Mouse (Mus musculus): ENCODE data around the gene Pkn3. TPM values are rescaled to one million over a fixed set of nuclear protein-coding genes. Genes with fewer than 3 reads are reported as not detected.
A peak's percentile ranks its signal among the peaks of the same experiment; 100 is the strongest.

The Pkn3 gene
- polyA plus RNA-seq, 1 experiment, result 17.2 TPM

- peak overlapping the region; percentile 100 for H3K9ac ChIP-seq (ENCODE audit: low read depth, poor library complexity, severe bottlenecking)
- no peak for TF ChIP-seq CTCF (IDR thresholded peaks at IDR 0.05; ENCODE audit: low read depth, low read length)
- TF ChIP-seq POLR2A (IDR thresholded peaks at IDR 0.05; ENCODE audit: insufficient read depth, low read length), result peak; percentile 35
- TF ChIP-seq EP300 (IDR thresholded peaks at IDR 0.05; ENCODE audit: insufficient read depth, low read depth, low read length), result peak; percentile 48; the same call in 1 of the 2 replicates
- no peaks in the 10 kb centered on the region for H3K27me3 ChIP-seq (ENCODE audit: control insufficient read depth, insufficient read depth, low read length, poor library complexity, severe bottlenecking)
- no peaks in the 10 kb centered on the region for H3K4me1 ChIP-seq (ENCODE audit: control insufficient read depth, insufficient read depth, low read length)
- H3K36me3 ChIP-seq (ENCODE audit: control insufficient read depth, insufficient read depth, low read length, poor library complexity, severe bottlenecking), result peaks cover 15% of the 10 kb centered on the region
- peak overlapping the region; percentile 84 for H3K27ac ChIP-seq (ENCODE audit: insufficient read depth, low read length)
- H3K9me3 ChIP-seq (replicated peaks; ENCODE audit: control insufficient read depth, insufficient read depth, low read length, poor library complexity, severe bottlenecking), result no peaks in the 10 kb centered on the region
- peak overlapping the region; percentile 93 for H3K4me3 ChIP-seq (ENCODE audit: low read depth, low read length)
Observed at GRCm38 (mm10) chr2:30061215-30062166, 16.0 kb upstream of the Pkn3 start.

- Histone ChIP-seq H3K9me3 (replicated peaks; ENCODE audit: control insufficient read depth, insufficient read depth, low read length, poor library complexity, severe bottlenecking) (no peaks in the 10 kb centered on the region), H3K4me3 (ENCODE audit: low read depth, low read length) (peak overlapping the region; percentile 93), H3K27ac (ENCODE audit: insufficient read depth, low read length) (peak overlapping the region; percentile 71), H3K4me1 (ENCODE audit: control insufficient read depth, insufficient read depth, low read length) (no peaks in the 10 kb centered on the region), H3K27me3 (ENCODE audit: control insufficient read depth, insufficient read depth, low read length, poor library complexity, severe bottlenecking) (no peaks in the 10 kb centered on the region), H3K9ac (ENCODE audit: low read depth, poor library complexity, severe bottlenecking) (peak overlapping the region; percentile 100), H3K36me3 (ENCODE audit: control insufficient read depth, insufficient read depth, low read length, poor library complexity, severe bottlenecking) (peaks cover 18% of the 10 kb centered on the region)
- TF ChIP-seq POLR2A (IDR thresholded peaks at IDR 0.05; ENCODE audit: insufficient read depth, low read length) (peak; percentile 20), EP300 (IDR thresholded peaks at IDR 0.05; ENCODE audit: insufficient read depth, low read depth, low read length) (no peak)
Observed at GRCm38 (mm10) chr2:30062249-30063093, 15.0 kb upstream of the Pkn3 start.

DNA sequence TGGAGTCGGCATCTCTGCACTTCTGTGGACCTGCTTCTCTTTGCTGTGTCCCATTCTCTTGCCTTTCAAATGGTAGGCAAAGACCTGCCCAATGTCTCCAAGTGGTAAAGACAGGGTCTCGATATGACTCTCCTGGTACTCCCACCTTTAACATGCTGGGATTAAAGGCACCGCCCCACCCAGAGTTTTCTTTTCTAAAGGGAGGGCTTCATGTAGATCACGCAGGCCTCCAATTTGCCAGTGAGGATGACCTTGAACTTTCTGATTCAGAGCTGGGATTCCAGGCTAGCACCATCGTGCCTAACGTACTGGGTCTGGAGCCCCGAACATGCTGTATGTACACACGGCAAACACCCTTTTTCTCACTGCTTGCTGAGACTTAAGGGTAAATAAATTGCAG is 14.2 kb upstream of the Pkn3 start:
- Histone ChIP-seq H3K4me1 (ENCODE audit: control insufficient read depth, insufficient read depth, low read length) (no peaks in the 10 kb centered on the region), H3K27ac (ENCODE audit: insufficient read depth, low read length) (peak overlapping the region; percentile 71), H3K9me3 (replicated peaks; ENCODE audit: control insufficient read depth, insufficient read depth, low read length, poor library complexity, severe bottlenecking) (no peaks in the 10 kb centered on the region), H3K36me3 (ENCODE audit: control insufficient read depth, insufficient read depth, low read length, poor library complexity, severe bottlenecking) (peaks cover 24% of the 10 kb centered on the region), H3K9ac (ENCODE audit: low read depth, poor library complexity, severe bottlenecking) (peak overlapping the region; percentile 100), H3K27me3 (ENCODE audit: control insufficient read depth, insufficient read depth, low read length, poor library complexity, severe bottlenecking) (no peaks in the 10 kb centered on the region), H3K4me3 (ENCODE audit: low read depth, low read length) (peak overlapping the region; percentile 93)
- TF ChIP-seq CTCF (IDR thresholded peaks at IDR 0.05; ENCODE audit: low read depth, low read length) (no peak), EP300 (IDR thresholded peaks at IDR 0.05; ENCODE audit: insufficient read depth, low read depth, low read length) (no peak), POLR2A (IDR thresholded peaks at IDR 0.05; ENCODE audit: insufficient read depth, low read length) (no peak)

DNA sequence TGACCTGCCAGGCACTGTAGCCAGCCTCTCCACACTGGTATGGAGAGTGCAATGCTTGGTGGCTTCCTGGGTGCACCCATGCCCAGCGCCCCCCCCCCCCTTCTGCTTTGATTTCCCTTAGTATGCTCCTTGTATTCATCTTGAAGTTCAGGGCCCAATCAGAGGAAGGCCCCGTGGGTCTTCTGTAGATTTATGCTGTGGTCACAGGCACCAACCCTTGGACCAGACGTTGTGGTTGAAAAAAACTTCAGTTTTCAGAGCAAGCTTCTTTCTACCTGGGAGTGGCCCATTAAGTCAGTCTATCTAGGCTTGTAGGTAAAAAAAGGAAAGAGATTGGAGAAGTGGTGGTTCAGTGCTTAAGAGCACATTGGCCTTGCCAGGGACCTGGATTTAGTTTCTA is 13.7 kb upstream of the Pkn3 start:
- Histone ChIP-seq H3K4me1 (ENCODE audit: control insufficient read depth, insufficient read depth, low read length) (no peaks in the 10 kb centered on the region), H3K27me3 (ENCODE audit: control insufficient read depth, insufficient read depth, low read length, poor library complexity, severe bottlenecking) (no peaks in the 10 kb centered on the region), H3K9ac (ENCODE audit: low read depth, poor library complexity, severe bottlenecking) (peak overlapping the region; percentile 100), H3K27ac (ENCODE audit: insufficient read depth, low read length) (peak overlapping the region; percentile 71; the same call in 1 of the 2 replicates), H3K36me3 (ENCODE audit: control insufficient read depth, insufficient read depth, low read length, poor library complexity, severe bottlenecking) (peaks cover 30% of the 10 kb centered on the region), H3K4me3 (ENCODE audit: low read depth, low read length) (peak overlapping the region; percentile 93), H3K9me3 (replicated peaks; ENCODE audit: control insufficient read depth, insufficient read depth, low read length, poor library complexity, severe bottlenecking) (no peaks in the 10 kb centered on the region)
- TF ChIP-seq EP300 (IDR thresholded peaks at IDR 0.05; ENCODE audit: insufficient read depth, low read depth, low read length), result no peak
- no peak for TF ChIP-seq CTCF (IDR thresholded peaks at IDR 0.05; ENCODE audit: low read depth, low read length)
- TF ChIP-seq POLR2A (IDR thresholded peaks at IDR 0.05; ENCODE audit: insufficient read depth, low read length), result no peak

GRCm38 (mm10) chr2:30064298-30064697 is 13.2 kb upstream of the Pkn3 start:
- peak overlapping the region; percentile 67; the same call in 1 of the 2 replicates for H3K27ac ChIP-seq (ENCODE audit: insufficient read depth, low read length)
- peak overlapping the region; percentile 93 for H3K4me3 ChIP-seq (ENCODE audit: low read depth, low read length)

More at GRCm38 (mm10) chr2:30064298-30064697, 13.2 kb upstream of the Pkn3 start:
- Histone ChIP-seq H3K9me3 (replicated peaks; ENCODE audit: control insufficient read depth, insufficient read depth, low read length, poor library complexity, severe bottlenecking) (no peaks in the 10 kb centered on the region), H3K36me3 (ENCODE audit: control insufficient read depth, insufficient read depth, low read length, poor library complexity, severe bottlenecking) (peaks cover 35% of the 10 kb centered on the region), H3K4me1 (ENCODE audit: control insufficient read depth, insufficient read depth, low read length) (no peaks in the 10 kb centered on the region), H3K27me3 (ENCODE audit: control insufficient read depth, insufficient read depth, low read length, poor library complexity, severe bottlenecking) (no peaks in the 10 kb centered on the region), H3K9ac (ENCODE audit: low read depth, poor library complexity, severe bottlenecking) (peak overlapping the region; percentile 100)
- TF ChIP-seq CTCF (IDR thresholded peaks at IDR 0.05; ENCODE audit: low read depth, low read length) (no peak), POLR2A (IDR thresholded peaks at IDR 0.05; ENCODE audit: insufficient read depth, low read length) (no peak), EP300 (IDR thresholded peaks at IDR 0.05; ENCODE audit: insufficient read depth, low read depth, low read length) (no peak)
